9 mouse cellular contexts compared by ENCODE assay signal in the genomic region with DNA sequence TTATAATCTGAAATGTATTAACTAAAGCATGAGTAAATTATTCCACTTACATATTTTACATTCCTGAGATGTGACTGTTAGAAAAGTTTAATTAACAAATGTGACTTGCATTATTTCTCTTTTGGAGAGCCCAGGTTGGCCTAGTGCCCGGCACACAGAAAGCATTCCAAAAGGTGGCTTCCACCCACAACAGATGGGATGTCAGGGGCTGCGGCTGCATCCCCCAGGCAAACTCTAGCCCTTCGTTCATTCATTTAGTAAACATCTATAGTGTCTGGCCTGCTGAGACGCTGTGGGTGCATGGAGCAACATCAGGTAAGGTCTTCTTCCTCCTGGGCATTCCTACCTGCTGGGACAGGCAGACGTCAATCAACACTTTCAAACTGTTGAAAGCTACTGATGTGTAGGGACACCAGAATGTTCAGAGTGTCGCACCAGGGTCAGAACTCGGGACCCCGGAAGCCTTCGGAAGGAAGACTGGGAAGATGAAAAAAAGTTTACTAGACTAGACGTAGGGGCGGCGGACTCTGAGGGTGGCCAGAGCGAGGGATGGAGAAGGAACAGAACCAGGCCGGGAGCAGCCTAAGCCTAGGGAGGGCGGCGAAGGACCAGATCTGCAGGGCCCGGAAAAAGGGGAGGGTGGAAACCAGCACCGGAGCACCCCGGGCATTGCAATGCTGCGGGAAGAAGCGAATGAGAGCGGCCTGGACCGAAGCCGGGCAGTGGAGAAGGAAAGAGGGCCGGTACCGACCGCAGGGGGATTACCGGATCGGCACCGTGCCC. TPM values are rescaled to one million over a fixed set of nuclear protein-coding genes. Genes with fewer than 3 reads are reported as not detected.
A peak's percentile ranks its signal among the peaks of the same experiment; 100 is the strongest.
DNase-seq lines count a peak whose midpoint lies in the region; ATAC-seq and TF ChIP-seq lines count a peak whose summit lies in the region.
"Had no signal": no experiment of that assay in that cellular context is flagged by ENCODE, and none has a peak within 500 bp of the region (broad histone marks: within the 10 kb centered on the region; RNA-seq: fewer than 3 reads in every experiment).

No protein-coding gene starts in this region.

- H3K9me3 ChIP-seq in ES-Bruce4 (replicated peaks; ENCODE audit: control insufficient read depth, insufficient read depth, low read length, poor library complexity, severe bottlenecking): no peaks in the 10 kb centered on the region
- H3K9me3 ChIP-seq in erythroblast, embryonic 14.5 days (ENCODE audit: control insufficient read depth, low read length): no peaks in the 10 kb centered on the region
- H3K9me3 ChIP-seq in limb, embryonic 12.5 days: no peaks in the 10 kb centered on the region

- 1% methylated on average over 30 of the region's 30 CpGs for WGBS in limb, embryonic 12.5 days

- TF ChIP-seq POLR2A in ES-Bruce4 (IDR thresholded peaks at IDR 0.05; ENCODE audit: insufficient read depth, low read length): no peak
- no peak for TF ChIP-seq POLR2A in myocyte (IDR thresholded peaks at IDR 0.05; ENCODE audit: insufficient read length, low read depth)

- H3K4me2 ChIP-seq in limb, embryonic 12.5 days: peak overlapping the region; percentile 94
- peak overlapping the region; percentile 90 for H3K4me2 ChIP-seq in myocyte (ENCODE audit: low read depth)

- DNase-seq in frontal cortex, postnatal 14 days (ENCODE audit: low spot score in 2 of 2): no peak
- DNase-seq in left cerebral cortex, adult 9 months (ENCODE audit: low spot score in 2 of 2): no peak
- DNase-seq in left cerebral cortex, postnatal 25 days (ENCODE audit: low spot score in 2 of 2): no peak

- H3K27me3 ChIP-seq in ES-Bruce4 (ENCODE audit: control insufficient read depth, insufficient read depth, low read length, poor library complexity, severe bottlenecking) (no peaks in the 10 kb centered on the region), myocyte (ENCODE audit: control insufficient read depth, insufficient read depth, insufficient read length) (no peaks in the 10 kb centered on the region)
- peaks cover 8% of the 10 kb centered on the region; the same call in 1 of the 2 replicates for H3K27me3 ChIP-seq in erythroblast, embryonic 14.5 days (ENCODE audit: control insufficient read depth)
- 0 out of 2 replicates have a peak, but pooled peaks cover 9% of the 10 kb centered on the region for H3K27me3 ChIP-seq in limb, embryonic 12.5 days

- H3K4me1 ChIP-seq in ES-Bruce4 (ENCODE audit: control insufficient read depth, insufficient read depth, low read length): peaks cover 5% of the 10 kb centered on the region
- H3K4me1 ChIP-seq in erythroblast, embryonic 14.5 days (ENCODE audit: control insufficient read depth): peaks cover 57% of the 10 kb centered on the region
- H3K4me1 ChIP-seq in limb, embryonic 12.5 days (replicated peaks): peaks cover 46% of the 10 kb centered on the region

- peak overlapping the region; percentile 42 for H3ac ChIP-seq in myocyte (ENCODE audit: control insufficient read depth, insufficient read length)

- no peak for TF ChIP-seq EP300 in ES-Bruce4 (IDR thresholded peaks at IDR 0.05; ENCODE audit: insufficient read depth, low read depth, low read length)

- intact Hi-C loops in left cerebral cortex, postnatal 25 days (cut with DNase I): loop anchor here (1.0 kb wide), 1 partner anchor 37 kb away; no protein-coding TSS in a partner anchor

- TF ChIP-seq CTCF in ES-Bruce4 (IDR thresholded peaks at IDR 0.05; ENCODE audit: low read depth, low read length): no peak

- H3K9ac ChIP-seq in ES-Bruce4 (ENCODE audit: low read depth, poor library complexity, severe bottlenecking): peak overlapping the region; percentile 89
- peak overlapping the region; percentile 90 for H3K9ac ChIP-seq in limb, embryonic 12.5 days (replicated peaks)

- H3K79me2 ChIP-seq in myocyte (ENCODE audit: control insufficient read depth, insufficient read depth): peaks cover 45% of the 10 kb centered on the region

- ATAC-seq in frontal cortex, adult (ENCODE audit: low TSS enrichment): peak; percentile 0; the same call in 1 of the 2 replicates
- ATAC-seq in limb, embryonic 12.5 days (ENCODE audit: insufficient number of reproducible peaks, insufficient read depth, low FRiP score, low TSS enrichment, low read depth): peak; percentile 44

- no peak overlapping the region for H3K27ac ChIP-seq in ES-Bruce4 (ENCODE audit: insufficient read depth, low read length)
- peak overlapping the region; percentile 56; the same call in 1 of the 2 replicates for H3K27ac ChIP-seq in limb, embryonic 12.5 days

- H3K36me3 ChIP-seq in ES-Bruce4 (ENCODE audit: control insufficient read depth, insufficient read depth, low read length, poor library complexity, severe bottlenecking) (no peaks in the 10 kb centered on the region), myocyte (ENCODE audit: control insufficient read depth, insufficient read depth) (no peaks in the 10 kb centered on the region)
- no peaks in the 10 kb centered on the region; the same call in 1 of the 2 replicates for H3K36me3 ChIP-seq in erythroblast, embryonic 14.5 days (ENCODE audit: control insufficient read depth)
- H3K36me3 ChIP-seq in limb, embryonic 12.5 days: peaks cover 5% of the 10 kb centered on the region; the same call in 1 of the 2 replicates

- peak overlapping the region; percentile 84 for H3K4me3 ChIP-seq in ES-Bruce4 (ENCODE audit: low read depth, low read length)
- peak overlapping the region; percentile 85 for H3K4me3 ChIP-seq in erythroblast, embryonic 14.5 days (replicated peaks)
- peak overlapping the region; percentile 89 for H3K4me3 ChIP-seq in limb, embryonic 12.5 days (replicated peaks)
- peak overlapping the region; percentile 78 for H3K4me3 ChIP-seq in myocyte

TF ChIP-seq in myocyte, 11 proteins besides CTCF, POLR2A, EP300 and RAD21:
- TF ChIP-seq MYOD1 (IDR thresholded peaks at IDR 0.05; ENCODE audit: control insufficient read depth in 1 of 3, insufficient read length in 2 of 3, low read depth in 2 of 3) (peak in 1 of 3 experiments; percentile 16), POLR2AphosphoS2 (IDR thresholded peaks at IDR 0.05; ENCODE audit: insufficient read length, low read depth) (no peak), MYOG (IDR thresholded peaks at IDR 0.05; ENCODE audit: control insufficient read depth in 1 of 3, insufficient read depth in 1 of 3, insufficient read length in 2 of 3, low read depth in 2 of 3) (no peak), CEBPB (IDR thresholded peaks at IDR 0.05; ENCODE audit: insufficient read depth, poor library complexity, severe bottlenecking) (no peak), TCF12 (IDR thresholded peaks at IDR 0.05; ENCODE audit: insufficient read depth, poor library complexity, severe bottlenecking) (no peak), E2F4 (IDR thresholded peaks at IDR 0.05; ENCODE audit: insufficient read depth) (no peak)
TF ChIP-seq in myocyte: peak in this region for 1.

RNA-seq across cellular contexts. Expression of a gene that starts 0.6 kb away (rescaled TPM):
- polyA plus RNA-seq in ES-Bruce4 (2011; ENCODE audit: insufficient read depth, insufficient read length, low read depth, missing spikeins) (43.3 and 43.6 TPM in 2 replicates), myocyte (2012; fragmentation: generic; extraction: Trizol) (20.4 TPM)
- polyA plus RNA-seq in erythroblast, embryonic 14.5 days (2012): 0.78 and 0.94 TPM in 2 replicates
- 83.2 and 88.4 TPM in 2 replicates for polyA plus RNA-seq in limb, embryonic 12.5 days (2016; fragmentation: Nextera tagmentation; extraction: Ambion mirVana)
- 100 to 1,000 TPM; 171 to 173 TPM for total RNA-seq in left cerebral cortex, postnatal 25 days (2021)

RNA-seq across cellular contexts. Expression of a gene that starts 38.0 kb away (rescaled TPM):
- 24.6 and 29.5 TPM in 2 replicates for polyA plus RNA-seq in ES-Bruce4 (2011; ENCODE audit: insufficient read depth, insufficient read length, low read depth, missing spikeins)
- 2.5 TPM in 2 replicates for polyA plus RNA-seq in erythroblast, embryonic 14.5 days (2012)
- polyA plus RNA-seq in limb, embryonic 12.5 days (2016; fragmentation: Nextera tagmentation; extraction: Ambion mirVana): 47.2 and 48.3 TPM in 2 replicates
- polyA plus RNA-seq in myocyte (2012; fragmentation: generic; extraction: Trizol): 50.3 TPM
- 10 to 100 TPM; 55.3 to 56.6 TPM for total RNA-seq in left cerebral cortex, postnatal 25 days (2021)

RNA-seq across cellular contexts. Expression of a gene that starts 42.8 kb away (rescaled TPM):
- polyA plus RNA-seq in ES-Bruce4 (2011; ENCODE audit: insufficient read depth, insufficient read length, low read depth, missing spikeins) (not detected in 2 replicates), myocyte (2012; fragmentation: generic; extraction: Trizol) (not detected)
- not detected in 2 replicates for polyA plus RNA-seq in erythroblast, embryonic 14.5 days (2012)
- polyA plus RNA-seq in limb, embryonic 12.5 days (2016; fragmentation: Nextera tagmentation; extraction: Ambion mirVana): 0.74 and 1.2 TPM in 2 replicates
- under 1 TPM in 1 of 2 experiments, not detected in 1; 0.50 TPM for total RNA-seq in left cerebral cortex, postnatal 25 days (2021)
- total RNA-seq: heart, postnatal 10 days had no signal

Comparison
In these comparisons a context has a peak if more than half of its experiments do, and no peak if none do; other contexts are left out.
1. RNA of a gene that starts 0.6 kb away (polyA plus RNA-seq): 83.2 to 88.4 TPM in limb, embryonic 12.5 days, 43.3 to 43.6 TPM in ES-Bruce4 and 20.4 TPM in myocyte (single experiment); 0.78 to 0.94 TPM in erythroblast, embryonic 14.5 days; every median in the first group is over 10 times any median in the second.
2. Peak in every context shown above with its lines, with median percentiles within 50 percentile points of each other: H3K4me3 ChIP-seq.